ENCODE assay signal across 8 mouse cellular contexts in genomic region chr7:75848115-75848775, GRCm38 (mm10). TPM values are rescaled to one million over a fixed set of nuclear protein-coding genes. Genes with fewer than 3 reads are reported as not detected.
DNase-seq lines count a peak whose midpoint lies in the region; ATAC-seq lines count a peak whose summit lies in the region.

Gene Klhl25, plus strand, starts transcription at chr7:75848310.

- no peaks in the 10 kb centered on the region for H3K27me3 ChIP-seq in hindbrain, embryonic 11.5 days (ENCODE audit: control insufficient read depth, insufficient read depth, low read length)

- H3K36me3 ChIP-seq in hindbrain, embryonic 11.5 days (ENCODE audit: control insufficient read depth, insufficient read depth, low read length) = no peaks in the 10 kb centered on the region

- H3K9me3 ChIP-seq in hindbrain, embryonic 11.5 days (ENCODE audit: control insufficient read depth, low read length) = no peaks in the 10 kb centered on the region

- peak within 1 kb of the TSS; percentile 49 for H3K27ac ChIP-seq in hindbrain, embryonic 11.5 days (ENCODE audit: low read depth, low read length)

- peak within 1 kb of the TSS; percentile 67 for H3K9ac ChIP-seq in hindbrain, embryonic 11.5 days (ENCODE audit: low read depth, low read length)

- WGBS in hindbrain, embryonic 11.5 days = under 1% methylated on average over 60 of the region's 60 CpGs

- ATAC-seq in hindbrain, embryonic 11.5 days (ENCODE audit: low FRiP score) = peak; percentile 97

- H3K4me2 ChIP-seq in hindbrain, embryonic 11.5 days (replicated peaks; ENCODE audit: low read depth, low read length) = peak within 1 kb of the TSS; percentile 72

- DNase-seq in Muller cell, postnatal 12 days (ENCODE audit: inconsistent ontology term) = peak; percentile 98
- peak; percentile 96 for DNase-seq in cerebellum, adult 9-11 months
- peak; percentile 92 to 97 for DNase-seq in frontal cortex, adult 2 months (ENCODE audit: extremely low spot score in 1 of 2, low spot score in 1 of 2)
- DNase-seq in hindbrain, embryonic 11.5 days (ENCODE audit: low spot score) = peak; percentile 97
- DNase-seq in layer of hippocampus, postnatal 10 days (ENCODE audit: low spot score in 2 of 2) = peak; percentile 97 to 98
- DNase-seq in lung, postnatal 10 days = peak; percentile 98
- peak; percentile 96 for DNase-seq in ovary, postnatal 36 days (ENCODE audit: low spot score)
- peak; percentile 92 for DNase-seq in thymus, postnatal 25 days

- H3K4me1 ChIP-seq in hindbrain, embryonic 11.5 days (replicated peaks; ENCODE audit: control insufficient read depth, insufficient read depth, low read length) = peaks cover 7% of the 10 kb centered on the region

- peak within 1 kb of the TSS; percentile 61 for H3K4me3 ChIP-seq in hindbrain, embryonic 11.5 days (ENCODE audit: low read depth, low read length)

RNA-seq across cellular contexts. Expression of gene Klhl25, which starts in this region (rescaled TPM):
- 8.7 and 9.0 TPM in 2 replicates for polyA plus RNA-seq in frontal cortex, adult 2 months (2012; rRNA removed)
- 17.0 and 20.1 TPM in 2 replicates for polyA plus RNA-seq in hindbrain, embryonic 11.5 days (2014; fragmentation: Nextera tagmentation; extraction: Ambion mirVana)
- 10 to 100 TPM; 15.6 to 18.9 TPM for total RNA-seq in layer of hippocampus, postnatal 10 days (2021)

Comparison
In these comparisons a context has a peak if more than half of its experiments do, and no peak if none do; other contexts are left out.
1. Peak in every context shown above with its lines: DNase-seq, ATAC-seq, H3K4me3 ChIP-seq and H3K27ac ChIP-seq.